Mouse (Mus musculus) embryo, embryonic 11 days (tissue): ENCODE measurements at regions not wholly inside any gene's neighbourhood (a gene's known extent, or its start where the extent isn't known, plus 50 kb on each side); places are given as distances from the start of the nearest gene placed in this dataset.

Source experiments
- DNase-seq: peaks from one replicate; pipeline ENCODE4 v3.0.0-alpha.2; 2015

DNA sequence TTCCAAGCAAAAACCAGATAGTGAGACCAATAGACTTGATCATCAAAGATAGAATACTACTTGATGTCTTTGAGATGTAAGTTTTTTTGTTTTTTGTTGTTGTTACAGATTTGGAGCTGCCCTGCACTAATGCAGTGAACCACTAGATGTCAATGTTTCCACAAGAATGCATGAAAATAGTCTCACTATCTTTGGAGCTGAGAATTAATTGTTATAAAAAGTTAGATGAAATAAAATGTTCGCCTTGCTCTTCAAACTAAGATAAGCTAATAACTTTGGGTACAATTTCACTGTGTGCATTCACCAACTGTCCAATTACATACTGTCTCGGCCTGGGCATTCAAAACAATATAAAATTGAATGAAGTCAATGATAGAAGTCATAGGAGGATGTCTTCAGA is 223.2 kb upstream of the Agtr1b start:
- DNase-seq: peak; percentile 36

GRCm38 (mm10) chr3:20551563-20551962 is 184.6 kb upstream of the Agtr1b start:
- DNase-seq: peak; percentile 3

GRCm38 (mm10) chr3:20543991-20544390 is 177.0 kb upstream of the Agtr1b start:
- peak; percentile 2 for DNase-seq

DNA sequence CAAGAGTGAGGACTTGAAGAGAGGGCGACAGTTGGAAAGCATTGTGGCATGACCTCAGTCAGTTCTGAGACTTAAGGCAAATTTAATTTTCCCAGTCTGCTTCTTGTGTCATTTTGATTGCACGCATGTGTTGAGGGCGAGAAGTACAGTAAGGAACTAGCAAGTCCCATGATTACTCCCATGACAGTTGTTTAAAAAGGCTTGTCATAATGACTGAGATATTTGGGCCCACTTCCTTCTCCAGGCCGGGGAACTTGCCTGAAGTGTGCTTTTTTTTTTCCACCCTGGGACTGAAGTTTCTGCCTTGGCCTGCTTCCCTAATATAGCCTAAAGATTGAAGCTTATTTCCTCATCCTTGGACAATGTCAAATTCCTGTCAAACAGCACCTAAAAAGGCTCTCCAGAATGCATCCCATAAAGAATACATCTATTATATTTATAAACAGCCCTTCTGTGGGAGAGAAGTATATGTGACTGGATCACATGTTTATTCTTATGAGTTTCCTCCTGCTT is 171.6 kb upstream of the Agtr1b start:
- DNase-seq: no peak

- DNase-seq: peak; percentile 74
Measured at GRCm38 (mm10) chr3:20520738-20521137, 153.8 kb upstream of the Agtr1b start.

DNA sequence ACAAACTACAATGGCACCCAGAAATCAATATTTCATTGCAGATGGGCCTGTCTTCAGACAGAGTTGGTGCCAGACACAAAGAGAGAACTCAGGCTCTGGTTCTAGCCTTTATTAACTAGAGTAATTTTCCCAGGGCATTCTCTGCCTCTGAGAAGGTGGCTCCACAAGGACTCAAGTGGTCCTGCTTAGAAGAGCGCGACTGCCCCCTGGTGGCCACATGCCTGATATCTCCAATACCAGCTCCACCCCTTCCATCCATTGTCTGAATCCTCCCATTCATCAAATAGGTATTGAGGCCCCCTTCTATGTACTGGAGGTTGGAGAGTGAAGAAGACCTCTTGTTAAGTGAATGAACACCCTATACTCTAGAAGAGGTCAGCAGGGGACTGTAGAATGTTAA is 142.2 kb upstream of the Agtr1b start:
- DNase-seq: peak; percentile 90

- DNase-seq: no peak
Measured at GRCm38 (mm10) chr3:20505546-20505945, 138.6 kb upstream of the Agtr1b start.
